Mouse (Mus musculus): ENCODE data around the gene Tet1.

DNA sequence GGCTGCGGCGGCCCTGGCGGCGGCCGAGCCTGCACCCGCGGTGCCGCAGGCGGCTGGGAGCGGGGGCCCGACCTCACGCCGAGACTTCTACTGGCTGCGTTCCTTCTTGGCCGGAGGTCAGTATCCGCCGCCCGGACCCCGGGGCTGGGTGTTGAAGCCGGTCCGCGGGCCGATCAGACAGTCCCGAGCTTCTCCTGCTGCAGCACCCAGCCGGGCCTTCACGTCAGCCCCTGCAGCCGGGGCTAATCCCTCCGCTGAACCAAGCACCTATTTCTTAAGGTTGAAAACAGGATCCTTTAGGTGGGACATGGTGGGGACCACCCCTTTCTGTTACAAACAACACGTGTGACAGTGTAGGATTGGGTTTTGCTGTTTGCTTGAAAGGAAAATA, 12.0 kb upstream of the Tet1 start:
- TF ChIP-seq CEBPB (IDR thresholded peaks at IDR 0.05; ENCODE audit: insufficient read depth, poor library complexity, severe bottlenecking) (no peak), USF1 (IDR thresholded peaks at IDR 0.05; ENCODE audit: low read depth) (no peak), MYOG (IDR thresholded peaks at IDR 0.05; ENCODE audit: control insufficient read depth in 1 of 3, insufficient read depth in 1 of 3, insufficient read length in 2 of 3, low read depth in 2 of 3) (no peak), TCF12 (IDR thresholded peaks at IDR 0.05; ENCODE audit: insufficient read depth, poor library complexity, severe bottlenecking) (no peak), POLR2A (IDR thresholded peaks at IDR 0.05; ENCODE audit: insufficient read length, low read depth) (no peak)
